Comparison of ENCODE assay signal across 16 mouse cellular contexts in genomic region chr1:30515846-30516245, GRCm38 (mm10).
"Had no signal": no experiment of that assay in that cellular context is flagged by ENCODE, and none has a peak within 500 bp of the region (broad histone marks: within the 10 kb centered on the region; RNA-seq: fewer than 3 reads in every experiment).

No protein-coding gene starts in this region.

- DNase-seq: heart, postnatal 10 days; heart, postnatal 14 days; heart, postnatal 36 days; heart, postnatal 4 days; kidney, adult 11 months; kidney, adult 18-20 months; kidney, adult 2 months; kidney, adult 8-10 months; kidney, adult 9 months; kidney, postnatal 10 days; kidney, postnatal 14 days; kidney, postnatal 25 days; kidney, postnatal 36 days; kidney, postnatal 4 days; layer of hippocampus, adult 9-11 months; layer of hippocampus, postnatal 36 days had no signal
